Mouse (Mus musculus): ENCODE results near the gene Bmp2.

The Bmp2 gene

DNA sequence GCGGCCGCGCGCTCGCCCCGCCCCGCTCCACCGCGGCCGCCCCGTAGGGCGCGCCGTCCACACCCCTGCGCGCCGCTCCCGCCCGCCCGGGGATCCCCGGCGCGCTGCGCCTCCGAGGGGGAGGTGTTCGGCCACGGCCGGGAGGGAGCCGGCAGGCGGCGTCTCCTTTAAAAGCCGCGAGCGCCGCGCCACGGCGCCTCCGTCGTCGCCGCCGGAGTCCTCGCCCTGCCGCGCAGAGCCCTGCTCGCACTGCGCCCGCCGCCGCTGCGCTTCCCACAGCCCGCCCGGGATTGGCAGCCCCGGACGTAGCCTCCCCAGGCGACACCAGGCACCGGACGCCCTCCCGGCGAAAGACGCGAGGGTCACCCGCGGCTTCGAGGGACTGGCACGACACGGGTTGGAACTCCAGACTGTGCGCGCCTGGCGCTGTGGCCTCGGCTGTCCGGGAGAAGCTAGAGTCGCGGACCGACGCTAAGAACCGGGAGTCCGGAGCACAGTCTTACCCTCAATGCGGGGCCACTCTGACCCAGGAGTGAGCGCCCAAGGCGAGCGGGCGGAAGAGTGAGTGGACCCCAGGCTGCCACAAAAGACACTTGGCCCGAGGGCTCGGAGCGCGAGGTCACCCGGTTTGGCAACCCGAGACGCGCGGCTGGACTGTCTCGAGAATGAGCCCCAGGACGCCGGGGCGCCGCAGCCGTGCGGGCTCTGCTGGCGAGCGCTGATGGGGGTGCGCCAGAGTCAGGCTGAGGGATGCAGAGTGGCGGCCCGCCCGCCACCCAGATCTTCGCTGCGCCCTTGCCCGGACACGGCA lies at the start of gene Bmp2:
TSS of gene Bmp2 (plus strand) at position 129 of the 811 bp plus-strand sequence.
- in situ Hi-C loops (cut with MboI, MseI), result loop anchor here (25.0 kb wide), 1 partner anchor 935 kb away; no protein-coding TSS in a partner anchor

DNA sequence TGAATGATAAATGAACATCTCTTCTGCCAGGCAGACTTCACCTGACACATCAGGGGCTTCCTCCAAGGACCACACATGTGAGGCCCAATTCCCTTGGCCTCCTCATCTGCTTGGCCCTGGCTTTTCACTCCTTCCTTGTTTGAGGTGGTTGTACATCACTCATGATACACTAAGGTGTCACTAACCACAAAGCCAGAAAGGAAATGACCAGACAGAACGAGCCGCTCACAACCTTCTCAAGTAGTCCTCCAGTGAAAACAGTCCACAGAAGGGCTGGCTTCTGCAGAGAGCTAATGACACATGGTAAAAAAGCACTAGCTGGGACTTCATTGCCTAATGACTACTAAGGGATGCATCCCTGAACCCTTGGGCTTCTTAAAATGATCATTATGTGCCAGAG lies 46.3 kb upstream of the Bmp2 start:
- in situ Hi-C loops (cut with MboI, MseI), result no loop called here

DNA sequence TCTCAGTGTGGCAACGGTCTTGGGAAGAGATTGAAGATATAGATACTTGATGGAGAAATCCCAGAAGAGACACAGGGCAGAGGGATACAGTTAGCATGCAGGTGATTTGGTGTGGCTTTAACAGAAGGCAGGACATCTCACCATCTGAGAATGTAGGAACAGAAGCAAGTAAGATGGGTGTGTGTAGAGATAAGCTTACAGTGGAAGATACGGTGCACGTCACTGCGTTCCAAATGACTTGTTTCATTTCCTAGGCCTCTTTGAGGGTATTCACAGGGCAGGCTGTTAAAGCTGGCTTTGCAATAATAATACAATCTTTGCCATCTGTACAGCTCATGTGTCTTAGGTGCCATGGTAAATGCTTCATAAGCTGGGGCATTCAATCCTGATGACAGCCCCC lies 44.9 kb upstream of the Bmp2 start:
- in situ Hi-C loops (cut with MboI, MseI), result no loop called here

DNA sequence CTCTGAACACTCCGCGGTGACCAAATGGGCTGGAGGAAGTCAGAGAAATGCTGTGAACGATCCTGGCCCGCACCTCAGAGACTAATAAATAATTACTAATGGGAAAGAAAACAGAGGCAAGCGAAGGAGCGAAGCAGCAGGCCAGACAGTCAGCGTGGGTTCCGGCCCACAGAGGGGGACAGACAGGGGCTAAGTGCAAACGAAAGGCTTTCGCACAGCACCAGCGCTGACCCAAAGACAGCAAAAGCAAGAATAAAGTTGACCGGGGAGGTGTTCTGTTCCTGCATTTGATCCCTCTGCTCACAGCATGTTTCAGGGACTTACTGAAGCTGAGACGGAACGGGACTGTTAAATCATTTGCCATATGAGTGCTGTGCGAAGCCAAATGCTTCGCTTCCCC lies 42.8 kb upstream of the Bmp2 start:
- in situ Hi-C loops (cut with MboI, MseI), result no loop called here

DNA sequence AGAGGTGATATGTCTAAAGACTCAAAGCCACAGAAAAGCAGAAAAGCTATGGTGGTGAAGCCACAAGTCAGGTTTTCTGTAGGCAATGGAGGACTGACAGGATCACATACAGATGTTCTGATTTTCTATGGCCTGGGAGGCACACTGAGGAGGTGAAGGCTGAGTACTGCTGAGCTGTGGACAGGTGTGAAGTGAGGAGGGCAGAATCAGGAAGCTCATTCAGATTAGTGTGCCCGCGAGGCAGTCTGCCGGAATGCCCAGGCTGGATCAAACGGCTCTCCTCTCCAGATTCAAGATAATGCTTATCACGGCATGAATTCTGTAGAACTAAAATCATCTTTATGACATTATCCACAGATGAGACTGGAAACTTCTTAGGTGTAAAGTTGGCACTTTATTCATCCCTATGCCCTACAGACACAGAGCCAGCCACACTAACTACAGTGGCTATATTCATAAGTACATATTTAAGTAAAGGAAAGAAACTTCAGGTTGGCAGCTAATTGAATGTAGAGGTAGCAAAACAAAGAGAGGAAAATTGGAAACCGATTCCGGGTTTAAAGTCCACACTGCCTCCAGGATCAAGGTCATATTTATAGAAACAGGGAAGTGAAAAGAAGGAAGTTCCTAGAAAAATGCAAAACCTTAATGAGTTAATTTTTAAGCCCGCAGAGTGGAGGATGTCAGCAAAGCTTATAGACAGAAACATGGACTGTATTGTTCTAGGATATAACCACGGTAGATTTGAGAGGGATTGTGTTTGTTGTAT lies 40.8 kb upstream of the Bmp2 start:
- in situ Hi-C loops (cut with MboI, MseI), result no loop called here

DNA sequence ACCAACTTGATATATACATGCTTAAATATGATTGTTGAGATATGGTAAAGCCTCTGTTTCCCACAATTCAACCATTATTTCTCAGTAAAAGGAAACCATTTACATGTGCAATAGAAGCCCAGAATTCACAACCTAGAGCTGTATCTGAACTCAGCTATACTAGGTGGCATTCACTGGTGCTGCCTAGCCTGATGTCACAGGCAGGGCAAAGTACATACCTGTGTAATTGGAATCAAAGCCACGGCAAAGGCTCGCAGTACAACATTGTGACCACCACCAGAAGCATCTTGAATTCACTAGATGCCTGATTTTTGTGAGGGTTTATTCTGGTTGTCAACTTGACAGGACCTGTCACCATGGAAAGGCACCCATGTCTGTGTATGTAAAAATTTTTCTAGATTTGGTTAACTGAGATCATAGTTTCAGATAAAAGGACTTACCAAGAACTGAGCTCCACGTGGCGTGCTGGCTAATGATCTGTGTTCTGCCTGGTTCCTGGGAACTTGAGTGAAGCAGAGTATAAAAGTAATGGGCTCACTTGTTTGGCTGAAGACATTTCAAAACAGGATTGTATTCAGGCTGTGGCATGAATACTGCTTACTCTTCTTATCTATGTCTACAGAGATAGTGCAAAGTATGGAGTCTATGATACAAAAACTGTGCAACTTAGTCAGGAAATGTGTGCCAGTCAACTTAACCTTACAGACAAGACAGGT lies 35.5 kb upstream of the Bmp2 start:
- in situ Hi-C loops (cut with MboI, MseI), result no loop called here

DNA sequence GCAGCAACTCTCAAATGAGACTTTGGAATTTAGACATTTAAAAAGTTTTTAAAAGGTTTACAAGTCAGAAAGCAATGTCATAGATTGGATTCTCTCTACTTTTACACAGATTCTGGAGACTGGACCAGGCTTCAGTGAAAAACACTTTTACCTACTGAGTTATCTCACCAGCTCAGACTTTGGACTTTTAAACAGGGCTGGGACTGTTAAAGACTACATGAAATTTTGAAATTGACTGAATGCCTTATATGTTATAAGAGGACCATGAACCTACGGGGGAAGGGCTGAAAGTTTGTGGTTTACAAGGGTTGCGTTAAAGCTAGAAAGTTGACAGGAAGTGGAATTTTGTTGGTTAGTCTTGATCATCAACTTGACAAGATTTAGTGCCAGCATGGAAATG lies 34.1 kb upstream of the Bmp2 start:
- in situ Hi-C loops (cut with MboI, MseI), result no loop called here

DNA sequence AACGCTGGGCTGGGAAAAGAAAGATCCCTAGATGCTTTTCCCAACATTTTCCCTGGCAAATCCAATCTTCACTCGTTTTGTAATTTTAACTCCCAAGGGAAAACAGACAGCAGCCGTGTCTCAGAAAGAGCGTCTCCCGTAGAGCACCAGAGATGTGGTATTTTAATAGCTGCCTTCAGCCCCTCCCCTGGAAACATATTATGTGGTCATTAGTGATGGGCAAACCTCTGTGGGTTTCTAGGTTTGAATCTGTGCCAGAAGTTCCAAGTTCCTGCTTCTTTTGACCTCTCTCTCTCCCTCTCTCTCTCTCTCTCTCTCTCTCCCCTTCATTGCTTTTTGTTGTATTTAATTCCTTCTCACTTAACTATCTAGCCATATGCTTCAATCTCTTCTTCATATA lies 30.8 kb upstream of the Bmp2 start:
- in situ Hi-C loops (cut with MboI, MseI), result no loop called here

DNA sequence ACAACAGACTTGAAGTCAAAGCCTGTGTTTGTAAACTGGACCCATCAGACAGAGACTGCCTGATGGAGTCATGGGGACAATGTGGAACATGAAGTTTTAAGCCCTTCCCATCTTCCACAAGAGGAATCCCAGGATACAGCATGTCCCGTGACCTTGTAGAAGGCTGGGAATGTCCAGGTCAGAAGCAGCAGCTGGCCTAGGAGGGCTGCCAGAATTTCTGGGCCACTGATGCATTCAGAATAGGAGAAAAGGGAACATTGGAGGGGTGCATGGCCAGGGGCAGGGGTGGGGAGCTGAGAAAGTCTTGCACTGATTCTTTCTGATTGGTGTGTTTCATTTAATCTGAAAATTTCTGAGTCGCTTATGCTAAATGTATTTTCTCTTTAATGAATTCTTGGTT lies 29.8 kb upstream of the Bmp2 start:
- in situ Hi-C loops (cut with MboI, MseI), result no loop called here

DNA sequence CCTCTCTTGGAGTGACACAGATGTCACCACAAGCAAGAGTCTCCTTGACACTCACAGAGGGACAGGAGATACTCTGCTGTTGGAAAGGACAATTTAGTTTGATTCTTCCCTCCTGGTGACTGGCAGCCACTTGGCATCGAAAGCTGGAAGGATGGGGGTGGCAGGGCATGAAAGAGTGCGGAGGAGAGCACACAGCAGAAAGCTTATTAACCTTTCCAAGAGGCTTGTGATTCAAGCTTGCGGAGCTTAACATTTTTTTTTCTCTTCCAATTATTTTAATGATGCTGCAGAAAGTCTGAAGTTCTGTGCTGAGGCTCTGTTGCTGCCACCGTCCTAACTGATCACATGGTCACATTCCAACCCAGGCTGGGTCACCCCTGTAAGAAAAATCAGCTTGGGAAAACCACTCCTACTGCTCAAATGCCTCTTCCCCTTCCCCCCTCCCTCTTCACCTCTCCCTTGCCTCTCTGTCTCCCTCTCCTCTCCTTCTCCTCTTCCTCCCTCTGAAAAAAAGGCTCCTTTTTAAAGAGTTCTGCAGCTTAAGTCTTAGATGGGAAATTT lies 26.3 kb upstream of the Bmp2 start:
- in situ Hi-C loops (cut with MboI, MseI), result no loop called here

DNA sequence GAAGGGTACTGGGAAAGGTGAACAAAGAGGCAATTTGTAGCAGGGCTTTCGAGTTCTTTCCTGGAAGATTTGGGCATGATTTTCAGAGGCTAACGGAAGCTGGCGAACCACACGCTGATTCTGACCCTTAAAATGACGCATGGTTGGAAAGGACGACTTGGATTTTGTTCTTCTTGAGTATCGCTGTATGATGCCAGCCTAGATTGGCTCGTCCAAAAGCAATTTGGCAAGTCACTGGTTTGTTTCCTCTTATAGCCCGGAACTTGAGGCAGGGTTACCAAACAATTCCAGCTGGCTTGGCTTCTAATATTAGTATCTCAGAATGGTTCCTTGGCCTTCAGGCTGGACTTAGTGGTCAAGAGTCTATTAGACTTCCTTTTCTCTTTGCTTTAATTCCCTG lies 22.6 kb upstream of the Bmp2 start:
- in situ Hi-C loops (cut with MboI, MseI), result no loop called here

DNA sequence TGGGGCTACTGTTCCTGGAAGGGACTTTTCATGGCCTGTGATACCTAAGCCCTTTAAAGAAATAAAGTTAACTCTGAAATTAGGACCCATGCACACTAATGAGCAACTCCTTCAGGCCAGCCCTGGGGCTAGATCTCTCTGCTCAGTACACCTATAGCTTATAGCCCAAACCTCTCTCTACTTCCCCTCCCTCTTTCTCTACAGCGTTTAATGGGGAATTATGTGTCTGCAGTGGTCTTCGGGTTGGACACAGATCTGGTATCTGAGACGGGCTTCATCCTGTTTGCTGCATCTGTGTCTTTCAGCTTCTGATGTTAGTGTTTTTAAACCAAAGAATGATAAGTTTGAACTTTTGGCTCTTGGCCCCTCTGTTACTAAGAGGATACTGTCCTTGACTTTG lies 18.9 kb upstream of the Bmp2 start:
- in situ Hi-C loops (cut with MboI, MseI), result no loop called here

DNA sequence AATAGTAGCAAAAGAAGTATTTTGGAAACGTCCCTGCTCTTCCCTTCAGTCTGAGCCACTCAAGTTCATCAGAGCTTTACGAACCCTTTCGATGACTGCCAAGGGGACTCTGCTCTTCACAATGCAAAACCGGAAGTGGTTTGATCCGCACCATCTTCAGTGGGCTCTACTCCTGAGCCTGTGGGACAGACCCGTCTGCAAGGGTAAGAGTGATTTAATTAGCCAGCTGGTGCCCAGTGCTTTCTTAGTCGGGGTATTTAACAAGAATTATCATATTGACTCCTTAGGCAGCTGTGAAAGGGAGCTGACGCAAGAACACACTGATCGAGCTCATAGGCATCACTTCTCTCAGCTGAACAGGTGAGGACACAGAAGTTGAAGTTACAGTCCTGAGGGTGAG lies 16.5 kb upstream of the Bmp2 start:
- in situ Hi-C loops (cut with MboI, MseI), result no loop called here

DNA sequence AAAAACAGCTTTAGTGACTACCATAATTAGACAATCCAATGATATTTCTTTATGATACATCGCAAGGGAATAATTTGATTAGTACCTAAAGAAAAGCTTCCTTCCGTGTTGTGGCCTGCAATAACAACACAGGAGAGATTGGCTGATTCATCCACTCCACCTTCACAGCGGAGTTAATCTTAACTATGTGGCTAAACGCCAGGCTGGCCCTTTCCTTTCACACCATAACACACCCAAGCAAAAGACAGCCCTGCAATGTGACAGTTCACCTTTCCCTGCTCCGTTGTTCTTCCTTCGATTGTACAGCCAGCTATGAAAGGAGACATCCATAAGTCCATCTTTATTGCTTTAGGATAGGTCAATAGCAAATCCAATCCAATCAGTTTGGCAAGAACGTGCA lies 15.1 kb upstream of the Bmp2 start:
- in situ Hi-C loops (cut with MboI, MseI), result no loop called here

DNA sequence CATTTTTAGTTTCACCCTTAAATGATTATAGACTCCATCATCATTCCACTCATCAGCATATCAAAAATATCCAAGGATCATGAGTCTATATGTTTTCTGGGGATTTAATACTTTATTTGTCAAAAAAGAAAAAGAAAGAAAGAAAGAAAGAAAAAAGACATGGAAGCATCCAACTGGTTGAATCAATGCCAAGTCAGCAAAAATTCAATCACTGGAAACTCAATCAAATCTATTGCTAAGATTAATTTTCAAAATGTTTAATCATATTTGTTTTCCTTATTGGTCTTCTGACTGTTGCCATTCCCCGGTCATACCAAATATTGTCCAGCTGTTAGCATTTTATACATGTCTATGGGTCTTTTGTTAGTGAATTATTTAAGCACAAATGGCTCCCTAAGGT lies 11.3 kb upstream of the Bmp2 start:
- in situ Hi-C loops (cut with MboI, MseI), result no loop called here

DNA sequence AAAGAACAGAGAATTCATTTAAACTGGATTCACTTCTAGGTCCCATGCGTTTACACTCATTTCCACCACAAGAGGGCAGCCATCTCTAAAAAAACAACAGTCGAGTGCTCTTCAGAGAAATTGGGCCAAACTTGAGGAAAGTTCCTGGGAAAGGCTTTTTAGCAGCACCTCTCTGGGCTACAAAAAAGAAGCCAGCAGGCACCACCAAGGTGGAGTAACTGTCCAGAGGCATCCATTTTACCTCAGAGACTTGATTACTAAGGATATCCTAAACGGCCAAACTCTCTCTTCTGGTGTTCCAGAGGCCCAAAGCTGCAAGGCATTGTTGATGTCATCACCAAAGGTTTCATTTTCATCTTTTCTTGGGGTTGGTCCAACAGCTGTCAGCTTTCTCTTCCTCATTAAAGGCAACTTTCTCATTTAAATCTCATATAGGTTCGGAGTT lies 1.7 kb upstream of the Bmp2 start:
- in situ Hi-C loops (cut with MboI, MseI), result loop anchor here (25.0 kb wide), 1 partner anchor 937 kb away; no protein-coding TSS in a partner anchor

DNA sequence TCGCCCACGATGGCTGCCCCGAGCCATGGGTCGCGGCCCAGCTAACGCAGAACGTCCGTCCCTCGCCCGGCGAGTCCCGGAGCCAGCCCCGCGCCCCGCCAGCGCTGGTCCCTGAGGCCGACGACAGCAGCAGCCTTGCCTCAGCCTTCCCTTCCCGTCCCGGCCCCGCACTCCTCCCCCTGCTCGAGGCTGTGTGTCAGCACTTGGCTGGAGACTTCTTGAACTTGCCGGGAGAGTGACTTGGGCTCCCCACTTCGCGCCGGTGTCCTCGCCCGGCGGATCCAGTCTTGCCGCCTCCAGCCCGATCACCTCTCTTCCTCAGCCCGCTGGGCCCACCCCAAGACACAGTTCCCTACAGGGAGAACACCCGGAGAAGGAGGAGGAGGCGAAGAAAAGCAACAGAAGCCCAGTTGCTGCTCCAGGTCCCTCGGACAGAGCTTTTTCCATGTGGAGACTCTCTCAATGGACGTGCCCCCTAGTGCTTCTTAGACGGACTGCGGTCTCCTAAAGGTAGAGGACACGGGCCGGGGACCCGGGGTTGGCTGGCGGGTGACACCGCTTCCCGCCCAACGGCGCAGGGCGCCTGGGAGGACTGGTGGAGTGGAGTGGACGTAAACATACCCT lies 995 bp downstream of the Bmp2 start:
- in situ Hi-C loops (cut with MboI, MseI), result loop anchor here (25.0 kb wide), 1 partner anchor 934 kb away; no protein-coding TSS in a partner anchor

DNA sequence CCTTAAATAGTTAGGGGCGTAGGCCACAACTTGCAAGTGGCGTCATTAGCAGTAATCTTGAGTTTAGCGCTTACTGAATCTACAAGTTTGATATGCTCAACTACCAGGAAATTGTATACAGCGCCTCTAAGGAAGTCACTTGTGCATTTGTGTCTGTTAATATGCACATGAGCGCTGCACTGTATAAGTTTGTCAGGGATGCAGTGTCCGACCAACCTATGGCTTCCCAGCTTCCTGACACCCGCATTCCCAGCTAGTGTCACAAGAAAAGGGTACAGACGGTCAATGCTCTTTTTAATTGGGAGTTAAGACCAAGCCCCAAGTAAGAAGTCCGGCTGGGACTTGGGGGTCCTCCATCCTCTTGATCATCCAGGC lies 1.9 kb downstream of the Bmp2 start:
- in situ Hi-C loops (cut with MboI, MseI), result loop anchor here (25.0 kb wide), 1 partner anchor 933 kb away; no protein-coding TSS in a partner anchor

DNA sequence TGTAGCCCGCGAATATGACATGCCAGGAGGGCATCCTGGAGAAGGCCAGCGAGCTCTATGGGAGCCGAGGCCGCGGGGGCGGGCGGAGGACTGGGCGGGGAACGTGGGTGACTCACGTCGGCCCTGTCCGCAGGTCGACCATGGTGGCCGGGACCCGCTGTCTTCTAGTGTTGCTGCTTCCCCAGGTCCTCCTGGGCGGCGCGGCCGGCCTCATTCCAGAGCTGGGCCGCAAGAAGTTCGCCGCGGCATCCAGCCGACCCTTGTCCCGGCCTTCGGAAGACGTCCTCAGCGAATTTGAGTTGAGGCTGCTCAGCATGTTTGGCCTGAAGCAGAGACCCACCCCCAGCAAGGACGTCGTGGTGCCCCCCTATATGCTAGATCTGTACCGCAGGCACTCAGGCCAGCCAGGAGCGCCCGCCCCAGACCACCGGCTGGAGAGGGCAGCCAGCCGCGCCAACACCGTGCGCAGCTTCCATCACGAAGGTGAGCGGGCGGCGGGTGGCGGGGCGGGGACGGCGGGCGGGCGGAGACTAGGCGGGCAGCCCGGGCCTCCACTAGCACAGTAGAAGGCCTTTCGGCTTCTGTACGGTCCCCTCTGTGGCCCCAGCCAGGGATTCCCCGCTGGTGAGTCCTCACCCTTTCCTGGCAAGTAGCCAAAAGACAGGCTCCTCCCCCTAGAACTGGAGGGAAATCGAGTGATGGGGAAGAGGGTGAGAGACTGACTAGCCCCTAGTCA lies 2.5 kb downstream of the Bmp2 start:
- in situ Hi-C loops (cut with MboI, MseI), result loop anchor here (25.0 kb wide), 1 partner anchor 933 kb away; no protein-coding TSS in a partner anchor

DNA sequence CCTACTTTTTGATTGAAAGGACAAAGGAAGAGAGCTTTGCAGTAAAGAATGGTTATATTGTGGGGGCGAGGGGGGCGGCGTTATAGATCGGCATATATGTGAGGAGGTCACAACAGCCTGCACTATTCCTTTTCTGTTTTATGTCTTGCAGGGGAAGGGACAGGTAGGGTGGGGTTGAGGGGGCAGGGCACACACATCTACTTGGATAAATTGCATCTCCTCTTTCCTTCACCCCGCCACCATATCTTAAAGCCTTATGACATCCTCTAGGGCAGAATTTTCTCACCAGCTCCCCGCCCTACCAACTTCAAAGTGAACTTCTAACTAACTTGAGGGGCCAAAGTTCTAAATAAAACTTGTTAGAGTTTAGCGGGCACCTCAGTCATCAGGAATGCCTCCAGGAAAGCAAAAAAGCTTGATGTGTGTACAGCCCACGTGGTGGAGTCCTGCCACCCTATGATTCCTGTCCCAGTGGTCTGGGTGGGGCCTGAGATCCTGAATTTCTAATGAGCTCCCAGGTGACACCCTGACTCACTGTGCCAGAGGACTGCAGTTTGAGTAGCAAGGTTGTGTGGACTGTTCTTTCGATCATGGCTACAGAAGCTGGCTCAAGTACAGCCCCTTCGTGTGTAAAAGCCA lies 12.4 kb downstream of the Bmp2 start:
- in situ Hi-C loops (cut with MboI, MseI), result loop anchor here (25.0 kb wide), 1 partner anchor 923 kb away; no protein-coding TSS in a partner anchor

All from T-helper 2 cell (primary cell).